Mouse (Mus musculus): ENCODE data around the gene Coq3. TPM values are rescaled to one million over a fixed set of nuclear protein-coding genes. Genes with fewer than 3 reads are reported as not detected.

The Coq3 gene
- 10 to 100 TPM; 10.3 to 13.4 TPM for polyA plus RNA-seq (2017; shearing (Covaris generic))

- peak; percentile 85 for ATAC-seq
Measured at GRCm38 (mm10) chr4:21879565-21880220, at the start of gene Coq3. Gene Coq3 (plus strand): TSS chr4:21879673.

GRCm38 (mm10) chr4:21832844-21833243 is 46.6 kb upstream of the Coq3 start:
- no peak for ATAC-seq

- peak; percentile 91 for ATAC-seq
Measured at GRCm38 (mm10) chr4:21847481-21848286, 31.8 kb upstream of the Coq3 start, which contains the start of gene Pnisr. Gene Pnisr (plus strand): TSS chr4:21847583.

GRCm38 (mm10) chr4:21848287-21848630 is 31.2 kb upstream of the Coq3 start:
- ATAC-seq = peak; percentile 65

GRCm38 (mm10) chr4:21857481-21857880 is 22.0 kb upstream of the Coq3 start:
- ATAC-seq = no peak

GRCm38 (mm10) chr4:21865226-21865625 is 14.2 kb upstream of the Coq3 start:
- ATAC-seq = no peak

- ATAC-seq = no peak
Measured at GRCm38 (mm10) chr4:21878776-21879175, 697 bp upstream of the Coq3 start.

GRCm38 (mm10) chr4:21882806-21883205 is 3.3 kb downstream of the Coq3 start:
- ATAC-seq = no peak

GRCm38 (mm10) chr4:21885831-21886230 is 6.4 kb downstream of the Coq3 start:
- no peak for ATAC-seq

- no peak for ATAC-seq
Measured at GRCm38 (mm10) chr4:21930971-21931771, 51.7 kb downstream of the Coq3 start, which contains the start of gene Faxc. Gene Faxc (plus strand): TSS chr4:21931329.

GRCm38 (mm10) chr4:21931772-21932630 is 52.5 kb downstream of the Coq3 start:
- no peak for ATAC-seq

- ATAC-seq = no peak
Measured at GRCm38 (mm10) chr4:21935378-21935777, 55.9 kb downstream of the Coq3 start.

- no peak for ATAC-seq
Measured at GRCm38 (mm10) chr4:21936424-21936823, 57.0 kb downstream of the Coq3 start.

- no peak for ATAC-seq
Measured at GRCm38 (mm10) chr4:21937890-21938289, 58.4 kb downstream of the Coq3 start.

- no peak for ATAC-seq
Measured at GRCm38 (mm10) chr4:21944672-21945071, 65.2 kb downstream of the Coq3 start.

- ATAC-seq = no peak
Measured at GRCm38 (mm10) chr4:21951444-21951843, 72.0 kb downstream of the Coq3 start.

GRCm38 (mm10) chr4:21952255-21952654 is 72.8 kb downstream of the Coq3 start:
- no peak for ATAC-seq

GRCm38 (mm10) chr4:21957570-21958321 is 78.3 kb downstream of the Coq3 start:
- ATAC-seq = no peak

Measured in CD4-positive, CD25-positive, alpha-beta regulatory T cell, adult 4 months (primary cell).